8 mouse cellular contexts compared by ENCODE assay signal in the genomic region with DNA sequence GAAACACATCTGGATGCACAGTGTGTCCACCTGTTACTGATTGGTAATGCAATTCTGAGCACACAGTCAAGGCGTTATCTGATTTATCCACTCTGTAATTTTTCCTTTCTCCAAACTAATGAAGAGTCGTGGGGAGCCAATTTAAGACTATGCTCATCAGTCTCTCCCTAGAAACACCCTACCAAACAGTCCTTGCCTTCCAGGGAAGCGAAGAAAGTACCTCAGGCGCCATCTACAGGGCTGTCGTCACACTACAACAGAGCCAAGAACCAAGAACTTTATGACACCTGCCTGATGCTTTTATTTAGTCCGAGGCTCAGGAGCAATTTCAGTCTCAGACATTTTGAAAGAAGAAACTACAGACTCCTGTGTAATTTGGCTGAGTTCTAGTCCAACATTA. TPM values are rescaled to one million over a fixed set of nuclear protein-coding genes. Genes with fewer than 3 reads are reported as not detected.
DNase-seq lines count a peak whose midpoint lies in the region; ATAC-seq and TF ChIP-seq lines count a peak whose summit lies in the region.

No protein-coding gene starts in this region.

- H3K27ac ChIP-seq in liver, adult 2 months (replicated peaks; ENCODE audit: insufficient read depth, low read depth, low read length) = no peak overlapping the region
- no peak overlapping the region for H3K27ac ChIP-seq in liver, embryonic 12.5 days
- H3K27ac ChIP-seq in hindbrain, embryonic 15.5 days (replicated peaks) = no peak overlapping the region
- H3K27ac ChIP-seq in limb, embryonic 14.5 days (replicated peaks; ENCODE audit: low read depth, low read length) = no peak overlapping the region

- no peak overlapping the region for H3K4me2 ChIP-seq in liver, embryonic 12.5 days
- no peak overlapping the region for H3K4me2 ChIP-seq in hindbrain, embryonic 15.5 days
- no peak overlapping the region for H3K4me2 ChIP-seq in limb, embryonic 14.5 days (replicated peaks; ENCODE audit: low read depth, low read length, severe bottlenecking)

- no peak for TF ChIP-seq POLR2A in liver, adult 2 months (IDR thresholded peaks at IDR 0.05; ENCODE audit: extremely low read depth, insufficient read depth, low read length)
- TF ChIP-seq POLR2A in limb, embryonic 14.5 days (IDR thresholded peaks at IDR 0.05; ENCODE audit: borderline replicate concordance, extremely low read depth, insufficient read depth, insufficient read length) = no peak

- H3K9me3 ChIP-seq in liver, embryonic 12.5 days (replicated peaks) = no peaks in the 10 kb centered on the region
- H3K9me3 ChIP-seq in hindbrain, embryonic 15.5 days = no peaks in the 10 kb centered on the region
- no peaks in the 10 kb centered on the region for H3K9me3 ChIP-seq in limb, embryonic 14.5 days (ENCODE audit: control insufficient read depth, low read length)

- peak; percentile 18 for DNase-seq in liver, adult 2 months (ENCODE audit: extremely low read depth, low read depth, low spot score)
- DNase-seq in ZHBTc4 (ENCODE audit: low read depth, low spot score) = peak; percentile 71
- peak; percentile 19 for DNase-seq in embryo, embryonic 11.5 days (ENCODE audit: low read depth, low spot score)
- DNase-seq in limb, embryonic 14.5 days (ENCODE audit: low spot score) = peak; percentile 24
- peak; percentile 83 for DNase-seq in retina, embryonic 14.5 days (ENCODE audit: low spot score)
- no peak for DNase-seq in urinary bladder, adult 2 months (ENCODE audit: low spot score)

- H3K4me3 ChIP-seq in liver, adult 2 months (ENCODE audit: insufficient read depth, low read depth, low read length) = no peak overlapping the region
- no peak overlapping the region for H3K4me3 ChIP-seq in liver, embryonic 12.5 days
- H3K4me3 ChIP-seq in hindbrain, embryonic 15.5 days = no peak overlapping the region
- H3K4me3 ChIP-seq in limb, embryonic 14.5 days (replicated peaks; ENCODE audit: low read length) = no peak overlapping the region

- peak; percentile 65 for TF ChIP-seq CTCF in liver, adult 2 months (IDR thresholded peaks at IDR 0.05; ENCODE audit: low read depth, low read length)

- H3K79me2 ChIP-seq in liver, adult 2 months (ENCODE audit: control insufficient read depth, insufficient read depth, low read length) = no peaks in the 10 kb centered on the region

- no peaks in the 10 kb centered on the region; the same call in 1 of the 2 replicates for H3K4me1 ChIP-seq in liver, adult 2 months (ENCODE audit: control insufficient read depth, insufficient read depth, low read length)
- no peaks in the 10 kb centered on the region for H3K4me1 ChIP-seq in liver, embryonic 12.5 days
- H3K4me1 ChIP-seq in hindbrain, embryonic 15.5 days (replicated peaks) = no peaks in the 10 kb centered on the region; the same call in 1 of the 2 replicates
- no peaks in the 10 kb centered on the region for H3K4me1 ChIP-seq in limb, embryonic 14.5 days (ENCODE audit: control insufficient read depth, insufficient read depth, low read length)

- no peak for ATAC-seq in liver, embryonic 12.5 days
- ATAC-seq in hindbrain, embryonic 15.5 days (ENCODE audit: low FRiP score, low read depth) = peak; percentile 43; the same call in 1 of the 2 replicates
- no peak for ATAC-seq in limb, embryonic 14.5 days (ENCODE audit: low FRiP score, low read depth)

- no peak overlapping the region for H3K9ac ChIP-seq in liver, adult 2 months (ENCODE audit: low read depth, low read length)
- no peak overlapping the region for H3K9ac ChIP-seq in liver, embryonic 12.5 days
- H3K9ac ChIP-seq in hindbrain, embryonic 15.5 days = no peak overlapping the region
- H3K9ac ChIP-seq in limb, embryonic 14.5 days (ENCODE audit: low read depth, low read length, severe bottlenecking) = no peak overlapping the region

- no peaks in the 10 kb centered on the region for H3K27me3 ChIP-seq in liver, adult 2 months (ENCODE audit: control insufficient read depth, insufficient read depth, low read length)
- H3K27me3 ChIP-seq in liver, embryonic 12.5 days (replicated peaks) = peaks cover 14% of the 10 kb centered on the region
- no peaks in the 10 kb centered on the region for H3K27me3 ChIP-seq in hindbrain, embryonic 15.5 days
- H3K27me3 ChIP-seq in limb, embryonic 14.5 days (ENCODE audit: control insufficient read depth, insufficient read depth, low read length) = no peaks in the 10 kb centered on the region

- no peaks in the 10 kb centered on the region for H3K36me3 ChIP-seq in liver, adult 2 months (ENCODE audit: control insufficient read depth, insufficient read depth, low read length)
- H3K36me3 ChIP-seq in liver, embryonic 12.5 days = no peaks in the 10 kb centered on the region
- no peaks in the 10 kb centered on the region for H3K36me3 ChIP-seq in hindbrain, embryonic 15.5 days
- H3K36me3 ChIP-seq in limb, embryonic 14.5 days (ENCODE audit: control insufficient read depth, insufficient read depth, low read length) = no peaks in the 10 kb centered on the region

- 10% methylated on average over 6 of the region's 6 CpGs for WGBS in liver, adult 2 months
- 11% methylated on average over 6 of the region's 6 CpGs for WGBS in liver, embryonic 12.5 days (ENCODE audit: insufficient replicate concordance)
- WGBS in hindbrain, embryonic 15.5 days = 10% methylated on average over 6 of the region's 6 CpGs
- WGBS in limb, embryonic 14.5 days = 7% methylated on average over 6 of the region's 6 CpGs

RNA-seq across cellular contexts. Expression of gene Stk33, which starts 6.1 kb away (rescaled TPM):
- total RNA-seq in liver, adult 2 months (2014; rRNA removed) = not detected in 2 replicates
- polyA plus RNA-seq in liver, adult 2 months (2012; rRNA removed) = not detected in 2 replicates
- polyA plus RNA-seq in liver, embryonic 12.5 days (2016; fragmentation: Nextera tagmentation; extraction: Ambion mirVana) = not detected in 2 replicates
- polyA plus RNA-seq in hindbrain, embryonic 15.5 days (2015; fragmentation: Nextera tagmentation; extraction: Ambion mirVana) = 7.2 and 8.3 TPM in 2 replicates
- polyA plus RNA-seq in limb, embryonic 14.5 days (2012; rRNA removed) = 1.3 and 1.7 TPM in 2 replicates
- polyA plus RNA-seq in limb, embryonic 14.5 days (2014; fragmentation: Nextera tagmentation; extraction: Ambion mirVana) = 1.2 and 1.7 TPM in 2 replicates
- polyA plus RNA-seq in urinary bladder, adult 2 months (2012; rRNA removed) = 0.41 and 0.49 TPM in 2 replicates
